Mouse (Mus musculus) ovary, adult 18-20 months (tissue): ENCODE results near the gene Epb41l1.

Experiments used
- DNase-seq: peaks from one replicate; pipeline ENCODE4 v3.0.0; 2022; ENCODE audit warnings: low spot score, mixed read lengths

Epb41l1 gene

DNA sequence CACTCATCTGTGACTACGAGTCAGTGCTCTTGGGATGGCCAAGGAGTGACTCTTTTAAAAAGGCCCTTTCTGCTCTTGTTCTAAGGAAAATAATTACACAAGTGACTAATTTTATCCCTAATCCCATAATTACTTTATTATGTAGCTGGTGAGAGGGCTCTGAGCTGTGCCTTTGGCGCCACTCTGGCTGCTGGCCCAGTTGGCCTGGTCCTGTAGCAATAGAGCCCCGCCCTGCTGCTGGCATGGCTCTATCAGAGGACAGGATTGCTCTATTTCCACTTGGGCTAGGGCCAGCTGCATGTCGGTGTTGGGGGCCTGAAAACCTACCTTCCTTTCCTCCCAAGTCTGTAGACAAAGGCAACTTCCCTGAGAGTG is 36.6 kb downstream of the Epb41l1 start:
- no peak for DNase-seq

GRCm38 (mm10) chr2:156460470-156460869 is 39.8 kb downstream of the Epb41l1 start:
- peak; percentile 41 for DNase-seq

- no peak for DNase-seq
Observed at GRCm38 (mm10) chr2:156462154-156463029, 41.7 kb downstream of the Epb41l1 start.

GRCm38 (mm10) chr2:156464416-156464815 is 43.7 kb downstream of the Epb41l1 start:
- DNase-seq, result no peak

DNA sequence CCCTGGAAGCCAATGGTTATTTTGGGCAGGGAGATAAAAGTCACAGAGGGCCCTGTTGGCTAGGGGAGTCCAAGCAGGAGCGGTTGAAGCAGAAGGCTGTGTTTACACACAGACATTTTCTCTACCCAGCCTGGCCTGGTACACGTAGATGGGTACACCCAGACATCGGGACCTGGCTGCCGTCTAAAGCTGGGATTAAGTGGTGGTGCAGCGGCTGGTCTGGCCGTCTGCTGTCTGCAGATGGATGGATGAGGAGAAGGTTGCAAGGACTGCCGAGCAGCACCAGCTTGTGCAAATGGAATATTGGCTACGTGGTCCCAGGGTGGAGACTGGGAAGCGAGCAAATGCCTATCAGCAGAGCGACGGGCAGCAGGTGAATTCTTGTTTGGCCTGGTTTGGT is 46.8 kb downstream of the Epb41l1 start:
- no peak for DNase-seq

- no peak for DNase-seq
Observed at GRCm38 (mm10) chr2:156468890-156469289, 48.2 kb downstream of the Epb41l1 start.

DNA sequence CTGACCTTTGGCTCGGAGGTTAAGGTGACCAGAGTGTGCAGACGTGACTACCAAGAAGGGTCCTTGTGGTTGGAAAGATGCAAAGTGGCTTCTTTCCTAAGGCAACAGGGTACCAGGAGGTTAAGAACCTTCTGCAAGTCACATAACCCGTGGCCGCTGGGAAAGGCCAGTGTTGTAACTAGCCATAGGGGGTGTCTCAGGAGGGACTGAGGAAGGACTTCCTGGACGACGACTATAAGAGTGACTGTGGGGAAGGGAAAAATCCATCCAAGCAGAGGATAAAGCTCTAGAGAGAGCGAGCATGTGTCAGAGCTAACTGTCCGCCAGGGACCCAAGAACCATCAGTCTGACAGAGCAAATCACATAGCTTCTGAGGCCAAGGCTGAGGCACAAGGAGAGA is 48.8 kb downstream of the Epb41l1 start:
- DNase-seq, result no peak

DNA sequence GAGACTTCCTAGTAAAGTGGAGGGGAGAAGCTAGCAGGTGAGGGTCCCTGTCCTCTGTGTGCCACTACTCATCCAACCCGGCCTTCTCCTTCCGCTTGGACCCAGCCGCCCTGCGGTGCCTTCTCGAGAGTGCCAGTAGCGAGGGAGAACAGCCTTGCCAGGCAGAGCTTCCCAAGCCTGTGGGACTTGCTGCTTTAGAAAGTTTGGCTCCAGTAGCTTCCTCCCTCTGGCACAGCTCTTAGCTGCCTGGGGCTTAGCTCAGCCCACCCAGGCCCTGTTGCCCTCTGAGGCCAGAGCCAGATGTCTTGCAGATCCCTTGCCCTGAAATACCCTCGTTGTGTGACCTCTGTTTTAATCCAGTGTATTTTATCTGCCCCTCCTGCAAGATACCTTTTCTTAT is 50.2 kb downstream of the Epb41l1 start:
- DNase-seq, result no peak

- DNase-seq, result no peak
Observed at GRCm38 (mm10) chr2:156472336-156472735, 51.6 kb downstream of the Epb41l1 start.

- DNase-seq, result no peak
Observed at GRCm38 (mm10) chr2:156473696-156474095, 53.0 kb downstream of the Epb41l1 start.

DNA sequence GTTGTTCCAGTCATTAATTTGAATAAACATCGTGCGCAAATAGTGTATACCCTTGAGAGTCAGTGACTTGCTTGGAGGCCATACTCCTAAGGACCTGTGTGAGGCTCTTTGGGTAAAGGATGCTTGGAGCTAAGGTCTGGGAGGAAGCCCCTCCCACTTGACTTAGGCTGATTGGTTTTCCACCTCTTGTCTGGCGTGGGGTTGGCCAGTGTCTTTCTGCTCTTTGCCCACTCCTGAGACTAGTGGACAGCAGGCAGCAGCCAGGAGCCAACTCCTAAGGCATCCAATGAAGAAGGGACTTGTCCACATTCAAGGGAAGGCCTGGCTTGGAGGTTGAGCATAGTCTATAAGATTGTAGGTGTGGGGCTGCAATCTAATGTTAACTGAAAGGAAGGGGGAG is 53.4 kb downstream of the Epb41l1 start:
- DNase-seq, result no peak

GRCm38 (mm10) chr2:156474891-156475284 is 54.2 kb downstream of the Epb41l1 start:
- peak; percentile 58 for DNase-seq

DNA sequence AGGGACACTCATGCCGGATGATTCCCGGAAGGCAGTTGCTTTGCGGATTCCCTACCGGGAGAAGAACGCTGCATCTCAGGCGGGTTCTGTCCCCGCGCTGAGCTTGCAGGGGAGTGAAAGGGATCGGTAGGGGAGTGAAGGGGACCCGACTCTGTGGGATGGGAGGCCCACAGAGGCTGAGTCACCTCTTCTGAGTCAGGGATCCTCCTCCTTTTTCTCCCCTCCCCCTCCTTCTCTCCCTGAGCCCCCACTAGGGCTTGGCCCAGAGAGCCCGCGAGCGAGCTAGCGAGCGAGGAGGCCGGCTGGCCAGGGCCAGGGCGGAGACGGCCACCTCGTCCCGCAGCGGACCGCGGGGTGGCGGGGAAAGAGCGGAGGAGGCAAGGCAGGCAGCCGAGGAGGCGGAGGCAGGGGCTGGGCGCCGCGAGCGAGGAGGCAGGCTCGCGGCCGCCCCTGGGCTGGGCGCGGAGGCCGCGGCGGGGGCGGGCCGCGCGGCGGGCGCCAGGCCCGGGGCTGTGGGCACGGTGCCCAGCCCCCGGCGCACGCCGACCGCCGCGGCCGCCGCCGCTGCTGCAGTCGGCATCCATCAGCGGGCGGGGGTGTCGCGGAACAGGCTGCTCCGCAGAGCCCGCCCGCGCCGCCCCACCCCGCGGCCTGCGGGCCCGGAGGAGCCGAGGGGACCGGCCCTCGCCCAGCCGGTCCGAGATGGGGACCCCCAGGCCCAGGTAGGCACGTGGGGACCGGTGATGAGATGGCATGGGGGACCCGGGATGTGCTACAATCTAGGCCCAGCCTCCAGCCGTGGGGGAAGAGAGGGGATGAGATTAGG is 54.8 kb downstream of the Epb41l1 start:
- DNase-seq, result peak; percentile 77

DNA sequence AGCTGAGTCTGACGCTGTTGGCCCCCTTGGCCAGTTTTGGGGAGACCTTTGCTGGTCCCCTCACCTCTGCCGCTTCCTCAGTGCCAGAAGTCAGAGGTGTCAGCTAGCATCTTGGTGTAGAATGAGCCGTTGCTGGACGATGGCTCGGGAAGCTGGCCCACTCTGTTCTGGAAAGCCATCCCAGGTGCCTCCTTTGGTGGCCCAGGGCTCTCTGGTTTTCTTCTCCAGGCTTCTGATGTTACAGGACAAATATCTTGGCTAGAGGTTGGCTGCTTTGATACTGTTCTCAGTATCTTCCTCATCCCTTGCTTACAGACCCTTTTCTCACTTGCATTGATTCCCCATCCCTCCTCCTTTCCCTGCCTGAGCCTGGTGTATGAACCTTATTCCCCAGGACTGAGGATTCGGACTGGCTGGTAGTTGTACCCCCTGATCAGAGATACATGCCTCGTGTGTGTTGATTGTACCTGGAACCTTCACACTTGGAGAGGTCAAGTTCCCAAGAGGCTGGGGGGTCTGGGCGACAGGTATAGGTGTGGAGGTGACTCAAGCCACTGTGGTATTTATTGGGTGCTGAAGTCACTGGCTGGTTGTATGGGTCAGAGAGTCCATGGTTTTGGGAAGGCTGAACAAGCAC is 55.5 kb downstream of the Epb41l1 start:
- DNase-seq, result no peak

DNA sequence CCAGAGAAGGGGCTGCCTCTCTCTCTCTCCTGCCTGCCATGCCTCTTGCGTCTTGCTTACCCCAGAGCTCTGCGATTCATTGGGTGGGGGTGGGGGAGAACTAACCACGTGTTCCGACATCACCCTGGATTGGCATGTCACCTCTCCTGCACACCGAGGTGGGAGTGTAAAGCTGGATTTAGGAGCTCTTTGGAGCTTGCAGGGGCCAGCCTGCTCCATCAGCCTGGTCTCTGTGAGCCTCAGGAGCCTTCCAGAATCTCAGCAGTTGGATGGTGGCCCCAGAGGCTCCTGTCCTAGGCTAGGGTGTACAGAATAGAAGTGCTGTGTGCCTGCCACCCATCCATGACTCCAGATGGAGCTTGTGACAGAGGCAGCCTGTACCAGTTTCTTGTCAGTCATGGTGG is 56.0 kb downstream of the Epb41l1 start:
- no peak for DNase-seq

DNA sequence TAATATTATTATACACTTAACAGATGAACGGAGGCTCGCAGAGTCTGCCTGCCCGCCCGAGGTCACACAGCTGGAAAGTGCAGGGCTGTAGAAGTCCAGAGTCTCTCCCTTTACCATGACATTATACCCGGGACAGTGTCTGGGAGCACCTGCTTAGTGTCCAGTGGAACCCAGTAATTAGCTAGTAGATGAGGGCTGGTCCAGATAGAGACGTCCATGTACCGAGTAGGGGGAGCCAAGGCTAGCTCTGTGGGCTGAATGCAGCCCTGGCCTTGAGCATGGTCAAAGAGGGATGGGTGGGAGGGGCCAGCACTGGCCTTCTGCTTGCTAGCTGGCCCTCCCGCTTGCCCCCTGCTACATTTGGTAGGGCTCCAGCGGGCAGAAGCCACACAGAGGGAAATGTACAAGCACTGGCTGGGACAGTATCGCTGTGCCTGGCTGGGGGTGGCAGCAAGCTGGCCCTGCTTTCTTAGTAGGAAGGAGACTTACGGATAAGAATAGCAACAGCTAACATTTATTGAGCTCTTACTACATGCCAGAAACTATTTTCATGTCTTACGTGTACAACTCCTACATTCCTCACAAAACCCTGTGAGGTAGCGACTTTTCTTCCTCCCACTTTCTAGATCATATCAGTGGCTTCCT is 57.5 kb downstream of the Epb41l1 start:
- peak; percentile 63 for DNase-seq

- DNase-seq, result peak; percentile 29
Observed at GRCm38 (mm10) chr2:156479833-156480232, 59.1 kb downstream of the Epb41l1 start.

- no peak for DNase-seq
Observed at GRCm38 (mm10) chr2:156480267-156480666, 59.6 kb downstream of the Epb41l1 start.

- DNase-seq, result no peak
Observed at GRCm38 (mm10) chr2:156482299-156482698, 61.6 kb downstream of the Epb41l1 start.

DNA sequence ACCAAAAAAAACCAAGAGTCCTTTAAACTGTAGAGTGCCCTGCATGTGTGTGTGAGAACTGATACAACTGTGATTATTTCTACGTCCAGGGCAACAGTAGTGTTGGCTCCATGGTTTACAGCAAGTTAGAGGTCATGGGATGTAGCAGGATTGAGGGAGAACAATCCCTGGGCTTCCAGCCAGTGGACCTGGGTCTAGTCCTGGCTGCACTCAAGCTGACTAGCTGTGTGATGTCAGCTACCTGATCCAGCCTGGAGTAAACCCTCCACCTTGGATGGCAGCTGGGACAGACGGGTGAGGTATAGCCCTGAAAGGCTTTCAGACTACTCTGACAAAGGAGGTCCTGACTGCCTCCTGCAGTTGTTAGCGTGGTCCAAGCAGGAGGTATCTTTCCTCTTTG is 62.1 kb downstream of the Epb41l1 start:
- no peak for DNase-seq

DNA sequence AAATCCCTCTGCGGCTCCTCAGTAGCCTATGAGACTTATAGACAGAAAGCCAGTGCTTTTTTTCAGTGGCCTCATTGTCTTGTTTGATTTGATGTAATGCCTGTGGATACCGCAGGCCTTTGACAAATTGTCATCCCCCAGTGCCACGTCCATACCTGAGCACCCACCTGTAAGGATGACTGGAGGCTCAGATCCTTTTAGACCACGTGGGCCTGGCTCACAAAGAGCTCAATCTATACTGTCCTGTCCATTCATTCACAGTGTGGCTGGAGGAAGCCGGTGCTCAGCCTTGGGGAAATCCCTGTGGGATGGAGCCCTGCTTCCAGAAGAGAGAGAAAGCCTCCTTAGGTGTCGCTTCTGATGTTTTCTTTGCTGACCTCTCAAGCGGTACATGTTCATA is 62.5 kb downstream of the Epb41l1 start:
- DNase-seq, result no peak

GRCm38 (mm10) chr2:156486086-156486751 is 65.5 kb downstream of the Epb41l1 start:
- DNase-seq, result no peak
